Mouse (Mus musculus): ENCODE results near the gene Taldo1. TPM values are rescaled to one million over a fixed set of nuclear protein-coding genes. Genes with fewer than 3 reads are reported as not detected.

The Taldo1 gene
- polyA plus RNA-seq, 1 experiment from 2014 or later, result 269 TPM

- Histone ChIP-seq H3K4me2 (no peak overlapping the region), H3K4me1 (peaks cover 58% of the 10 kb centered on the region), H3K4me3 (replicated peaks) (no peak overlapping the region), H3K27ac (replicated peaks) (0 out of 2 replicates have a peak overlapping the region, but pooled peaks have one; percentile 81), H3K9me3 (replicated peaks) (no peaks in the 10 kb centered on the region), H3K27me3 (replicated peaks) (no peaks in the 10 kb centered on the region), H3K9ac (replicated peaks) (no peak overlapping the region), H3K36me3 (peaks cover 51% of the 10 kb centered on the region)
- WGBS, result 91% methylated on average over 9 of the region's 9 CpGs
- no peak for ATAC-seq (ENCODE audit: low FRiP score)
These were observed 38.7 kb downstream of the Taldo1 start for GRCm38 (mm10) chr7:141430585-141431240.

- H3K27me3 ChIP-seq (replicated peaks), result no peaks in the 10 kb centered on the region
- H3K36me3 ChIP-seq, result peaks cover 48% of the 10 kb centered on the region
- H3K9me3 ChIP-seq (replicated peaks), result no peaks in the 10 kb centered on the region
- peaks cover 67% of the 10 kb centered on the region for H3K4me1 ChIP-seq
- whole genome bisulfite sequencing, result 95% methylated on average over 19 of the region's 19 CpGs
- H3K9ac ChIP-seq (replicated peaks), result no peak overlapping the region
- ATAC-seq (ENCODE audit: low FRiP score), result no peak
- H3K4me3 ChIP-seq (replicated peaks), result no peak overlapping the region
- no peak overlapping the region for H3K4me2 ChIP-seq
- H3K27ac ChIP-seq (replicated peaks), result no peak overlapping the region
These were observed 39.6 kb downstream of the Taldo1 start for GRCm38 (mm10) chr7:141431434-141432185.

GRCm38 (mm10) chr7:141432186-141432611 is 40.2 kb downstream of the Taldo1 start:
- Histone ChIP-seq H3K36me3 (peaks cover 42% of the 10 kb centered on the region), H3K4me1 (peaks cover 72% of the 10 kb centered on the region), H3K27me3 (replicated peaks) (no peaks in the 10 kb centered on the region), H3K4me3 (replicated peaks) (no peak overlapping the region), H3K9ac (replicated peaks) (no peak overlapping the region), H3K4me2 (no peak overlapping the region), H3K27ac (replicated peaks) (no peak overlapping the region), H3K9me3 (replicated peaks) (no peaks in the 10 kb centered on the region)
- 85% methylated on average over 8 of the region's 8 CpGs for WGBS
- ATAC-seq (ENCODE audit: low FRiP score), result no peak

- WGBS, result 85% methylated on average over 6 of the region's 6 CpGs
- no peak for ATAC-seq (ENCODE audit: low FRiP score)
These were observed 40.9 kb downstream of the Taldo1 start for GRCm38 (mm10) chr7:141432741-141433516.

GRCm38 (mm10) chr7:141433517-141434400 is 41.8 kb downstream of the Taldo1 start:
- peaks cover 37% of the 10 kb centered on the region for H3K36me3 ChIP-seq
- H3K4me1 ChIP-seq, result peaks cover 72% of the 10 kb centered on the region
- peak overlapping the region; percentile 77 for H3K27ac ChIP-seq (replicated peaks)
- H3K9me3 ChIP-seq (replicated peaks), result no peaks in the 10 kb centered on the region
- H3K4me3 ChIP-seq (replicated peaks), result peak overlapping the region; percentile 58
- no peaks in the 10 kb centered on the region for H3K27me3 ChIP-seq (replicated peaks)
- H3K4me2 ChIP-seq, result peak overlapping the region; percentile 91
- 76% methylated on average over 15 of the region's 15 CpGs for WGBS
- ATAC-seq (ENCODE audit: low FRiP score), result no peak
- peak overlapping the region; percentile 66 for H3K9ac ChIP-seq (replicated peaks)

More at GRCm38 (mm10) chr7:141432741-141433516, 40.9 kb downstream of the Taldo1 start:
- peak overlapping the region; percentile 91 for H3K4me2 ChIP-seq
- peaks cover 75% of the 10 kb centered on the region for H3K4me1 ChIP-seq
- no peaks in the 10 kb centered on the region for H3K9me3 ChIP-seq (replicated peaks)
- H3K9ac ChIP-seq (replicated peaks), result peak overlapping the region; percentile 66; the same call in 1 of the 2 replicates
- no peak overlapping the region for H3K27ac ChIP-seq (replicated peaks)
- peaks cover 37% of the 10 kb centered on the region for H3K36me3 ChIP-seq
- H3K4me3 ChIP-seq (replicated peaks), result peak overlapping the region; percentile 58; the same call in 1 of the 2 replicates
- H3K27me3 ChIP-seq (replicated peaks), result no peaks in the 10 kb centered on the region

- Histone ChIP-seq H3K9ac (replicated peaks) (peak overlapping the region; percentile 66), H3K27ac (replicated peaks) (peak overlapping the region; percentile 77), H3K9me3 (replicated peaks) (no peaks in the 10 kb centered on the region), H3K4me2 (peak overlapping the region; percentile 91), H3K4me1 (peaks cover 65% of the 10 kb centered on the region), H3K27me3 (replicated peaks) (no peaks in the 10 kb centered on the region), H3K4me3 (replicated peaks) (peak overlapping the region; percentile 58), H3K36me3 (peaks cover 37% of the 10 kb centered on the region)
- WGBS, result 12% methylated on average over 8 of the region's 8 CpGs
- ATAC-seq (ENCODE audit: low FRiP score), result peak; percentile 22; the same call in 1 of the 2 replicates
These were observed 42.5 kb downstream of the Taldo1 start for GRCm38 (mm10) chr7:141434464-141434863.

GRCm38 (mm10) chr7:141435129-141435855 is 43.3 kb downstream of the Taldo1 start:
- Histone ChIP-seq H3K36me3 (peaks cover 33% of the 10 kb centered on the region), H3K9ac (replicated peaks) (peak overlapping the region; percentile 66), H3K9me3 (replicated peaks) (no peaks in the 10 kb centered on the region), H3K27me3 (replicated peaks) (no peaks in the 10 kb centered on the region), H3K4me2 (peak overlapping the region; percentile 91), H3K4me3 (replicated peaks) (peak overlapping the region; percentile 58), H3K4me1 (peaks cover 57% of the 10 kb centered on the region), H3K27ac (replicated peaks) (peak overlapping the region; percentile 77)
- 5% methylated on average over 17 of the region's 17 CpGs for WGBS
- peak; percentile 15; the same call in 1 of the 2 replicates for ATAC-seq (ENCODE audit: low FRiP score)

GRCm38 (mm10) chr7:141435856-141436522 is 44.0 kb downstream of the Taldo1 start:
- peaks cover 26% of the 10 kb centered on the region for H3K36me3 ChIP-seq
- H3K4me1 ChIP-seq, result peaks cover 62% of the 10 kb centered on the region
- peak overlapping the region; percentile 75; the same call in 1 of the 2 replicates for H3K9ac ChIP-seq (replicated peaks)
- H3K27me3 ChIP-seq (replicated peaks), result no peaks in the 10 kb centered on the region
- peak overlapping the region; percentile 69 for H3K4me3 ChIP-seq (replicated peaks)
- H3K27ac ChIP-seq (replicated peaks), result peak overlapping the region; percentile 77; the same call in 1 of the 2 replicates
- peak overlapping the region; percentile 91 for H3K4me2 ChIP-seq
- 78% methylated on average over 9 of the region's 9 CpGs for WGBS
- no peaks in the 10 kb centered on the region for H3K9me3 ChIP-seq (replicated peaks)
- ATAC-seq (ENCODE audit: low FRiP score), result no peak

- Histone ChIP-seq H3K36me3 (peaks cover 21% of the 10 kb centered on the region), H3K27ac (replicated peaks) (peak overlapping the region; percentile 88; the same call in 1 of the 2 replicates), H3K9me3 (replicated peaks) (no peaks in the 10 kb centered on the region), H3K4me3 (replicated peaks) (peak overlapping the region; percentile 69), H3K9ac (replicated peaks) (peak overlapping the region; percentile 75; the same call in 1 of the 2 replicates), H3K4me2 (peak overlapping the region; percentile 91), H3K27me3 (replicated peaks) (no peaks in the 10 kb centered on the region), H3K4me1 (peaks cover 62% of the 10 kb centered on the region)
- WGBS, result 40% methylated on average over 2 of the region's 2 CpGs
- no peak for ATAC-seq (ENCODE audit: low FRiP score)
These were observed 44.5 kb downstream of the Taldo1 start for GRCm38 (mm10) chr7:141436523-141436892.

Data from neural tube, embryonic 15.5 days (tissue).